Mouse (Mus musculus) lung, postnatal 0 days (tissue): Measurements from ENCODE around the gene Lipi.

Experiments used
- CTCF ChIP-seq: IDR thresholded peaks from 2 replicates; pipeline ENCODE4 v1.5.1; 2016; ENCODE audit warnings: antibody characterized with exemption, mild to moderate bottlenecking
- EP300 ChIP-seq: IDR thresholded peaks from 2 replicates; pipeline ENCODE4 v1.6.1; 2016; ENCODE audit warnings: antibody characterized with exemption, mild to moderate bottlenecking, control low read depth

DNA sequence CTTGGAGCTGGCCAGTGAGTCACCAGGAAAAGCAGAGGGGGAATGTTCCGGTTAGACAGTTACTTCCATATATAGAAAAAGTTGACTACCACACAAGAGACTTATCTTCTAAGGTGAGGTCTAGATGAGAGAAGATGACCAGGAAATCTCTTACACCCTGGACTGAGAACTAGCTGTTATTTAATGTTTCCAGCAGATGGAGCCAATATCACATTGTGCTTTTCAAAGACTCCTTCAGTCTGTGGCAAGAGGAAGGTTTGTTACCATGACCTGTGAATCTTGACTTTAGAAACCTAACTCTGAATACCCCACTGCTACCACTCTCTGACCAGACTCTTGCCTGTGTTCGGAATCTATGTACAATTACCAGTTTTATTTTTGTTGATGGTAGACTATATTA lies 42.0 kb upstream of the Lipi start:
- no peak for TF ChIP-seq EP300
- TF ChIP-seq CTCF, result 0 out of 2 replicates have a peak, but pooled peaks have one; percentile 22
